Mouse (Mus musculus) heart, postnatal 0 days (tissue): ENCODE data around the gene Cnnm3. TPM values are rescaled to one million over a fixed set of nuclear protein-coding genes. Genes with fewer than 3 reads are reported as not detected.

Experiments used
- ATAC-seq: fragments of 200-750 bp; cut with Nextera tagmentation; 2 replicates; pipeline ENCODE4 v1.8.0; 2017; ENCODE audit warnings: low read depth, moderate number of reproducible peaks, moderate library complexity; ENCODE audit not compliant: insufficient read depth
- DNase-seq: peaks from one replicate; pipeline ENCODE4 v3.0.0-alpha.2; 2016; ENCODE audit warnings: low spot score
- H3K27ac ChIP-seq: fragments of 300-500 bp; sonication (generic); 2 replicates; pipeline ENCODE4 v1.5.1; 2014; ENCODE audit warnings: low read depth, mild to moderate bottlenecking
- H3K27me3 ChIP-seq: fragments of 300-500 bp; sonication (generic); 2 replicates; pipeline ENCODE4 v1.6.1; 2014; ENCODE audit warnings: low read length, mixed read lengths; ENCODE audit not compliant: control insufficient read depth, insufficient read depth
- H3K36me3 ChIP-seq: fragments of 300-500 bp; sonication (generic); replicated peaks from 2 replicates; pipeline ENCODE4 v1.6.1; 2014; ENCODE audit warnings: low read length, mixed read lengths; ENCODE audit not compliant: control insufficient read depth, insufficient read depth
- H3K4me1 ChIP-seq: fragments of 300-500 bp; sonication (generic); 2 replicates; pipeline ENCODE4 v1.6.1; 2014; ENCODE audit warnings: antibody characterized with exemption; ENCODE audit not compliant: control insufficient read depth, insufficient read depth
- H3K4me2 ChIP-seq: fragments of 300-500 bp; sonication (generic); 2 replicates; pipeline ENCODE4 v1.6.1; 2014; ENCODE audit warnings: low read depth, mild to moderate bottlenecking, low read length, moderate library complexity
- H3K4me3 ChIP-seq: fragments of 300-500 bp; sonication (generic); 2 replicates; pipeline ENCODE4 v1.5.1; 2014; ENCODE audit warnings: low read depth, low read length
- H3K9ac ChIP-seq: fragments of 300-500 bp; sonication (generic); replicated peaks from 2 replicates; pipeline ENCODE4 v1.6.1; 2014; ENCODE audit warnings: low read depth, low read length, mixed read lengths
- H3K9me3 ChIP-seq: fragments of 300-500 bp; sonication (generic); replicated peaks from 2 replicates; pipeline ENCODE4 v1.6.1; 2016; ENCODE audit warnings: low read length; ENCODE audit not compliant: control insufficient read depth
- CTCF ChIP-seq: IDR thresholded peaks from 2 replicates; pipeline ENCODE4 v1.5.1; 2016; ENCODE audit warnings: antibody characterized with exemption, control low read depth, low read depth
- EP300 ChIP-seq: IDR thresholded peaks from 2 replicates; pipeline ENCODE4 v1.6.1; 2016; ENCODE audit warnings: antibody characterized with exemption, low read depth
- WGBS: fragments of 180-500 bp; shearing (Covaris S2); extraction: QIAGEN DNeasy Blood & Tissue Kit; methylation state at CpG from one replicate; pipeline ENCODE4 v1.1.7; 2014; 5-methylcytosine and 5-hydroxymethylcytosine counted together
- polyA plus RNA-seq: library from polyadenylated mRNA; unstranded; fragments of >200 nt; fragmentation: Nextera tagmentation; extraction: Ambion mirVana; gene quantifications from 2 replicates; pipeline ENCODE4 v1.2.1, GENCODE M21; 2015
- total RNA-seq: library from RNA; depleted of rRNA; stranded (reverse); fragments of >200 nt; gene quantifications from 2 replicates; pipeline ENCODE4 v1.2.3, GENCODE M21; 2014; ENCODE audit warnings: low replicate concordance

Cnnm3 gene
- total and polyA plus RNA-seq, 2 experiments from 2014 or later: 2.0 to 21.4 TPM

DNA sequence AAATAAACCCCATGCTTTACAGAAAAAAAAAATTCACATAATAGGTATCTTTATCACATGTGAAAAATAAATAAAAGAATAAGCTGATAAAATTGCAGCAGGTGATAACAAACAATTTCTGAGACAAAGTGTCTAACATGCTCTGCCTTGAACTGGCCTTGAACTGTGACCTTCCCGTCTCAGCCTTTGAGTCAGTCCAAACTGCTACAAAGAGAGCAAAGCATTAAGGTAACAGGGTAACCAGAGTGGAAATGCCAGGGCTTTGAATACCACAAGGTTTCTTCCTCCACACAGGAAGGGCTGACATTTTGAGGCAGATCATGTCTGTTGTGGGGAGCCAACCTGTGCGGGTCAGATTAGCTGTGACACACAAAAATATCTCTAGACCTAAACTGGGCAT is 33.7 kb downstream of the Cnnm3 start:
- no peak overlapping the region for H3K4me3 ChIP-seq
- H3K36me3 ChIP-seq: peaks cover 43% of the 10 kb centered on the region
- WGBS: 65% methylated on average over 2 of the region's 2 CpGs
- H3K9ac ChIP-seq: no peak overlapping the region
- DNase-seq (no peak), ATAC-seq (no peak)
- no peaks in the 10 kb centered on the region for H3K9me3 ChIP-seq
- H3K27me3 ChIP-seq: no peaks in the 10 kb centered on the region
- peaks cover 7% of the 10 kb centered on the region; the same call in 1 of the 2 replicates for H3K4me1 ChIP-seq
- H3K27ac ChIP-seq: no peak overlapping the region
- H3K4me2 ChIP-seq: no peak overlapping the region
- no peak for TF ChIP-seq CTCF

DNA sequence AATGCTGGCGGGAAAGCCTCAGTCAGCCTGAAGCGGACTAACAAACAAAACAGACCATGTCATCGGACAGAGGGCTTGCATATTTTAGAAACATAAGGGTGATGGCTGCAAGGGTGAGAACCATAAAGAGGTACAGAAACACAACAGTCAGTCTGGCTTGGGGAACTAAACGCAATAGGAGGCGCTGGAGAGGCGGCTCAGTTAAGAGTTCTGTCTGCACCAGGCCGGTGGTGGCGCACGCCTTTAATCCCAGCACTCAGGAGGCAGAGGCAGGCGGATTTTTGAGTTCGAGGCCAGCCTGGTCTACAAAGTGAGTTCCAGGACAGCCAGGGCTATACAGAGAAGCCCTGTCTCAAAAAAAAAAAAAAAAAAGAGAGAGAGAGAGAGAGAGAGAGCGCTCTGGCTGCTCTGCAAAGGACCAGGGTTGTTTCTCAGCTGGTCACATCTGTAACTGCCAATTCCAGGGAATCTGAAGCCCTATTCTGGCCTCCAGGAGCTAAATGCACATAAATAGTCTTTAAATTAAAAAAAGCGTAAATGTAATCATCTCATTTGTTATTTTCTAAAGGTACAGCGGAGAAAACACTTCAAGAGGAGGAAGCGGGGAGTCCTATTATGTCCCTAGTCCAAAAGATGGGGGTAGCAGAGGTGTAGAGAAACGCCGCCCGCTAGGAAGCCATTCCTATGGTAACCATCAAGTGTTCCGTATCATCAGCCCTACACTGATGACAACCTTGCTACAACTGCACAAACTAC is 34.4 kb downstream of the Cnnm3 start:
- TF ChIP-seq EP300 (no peak), CTCF (0 out of 2 replicates have a peak, but pooled peaks have one; percentile 1)
- Histone ChIP-seq H3K9ac (peak overlapping the region; percentile 71), H3K36me3 (peaks cover 44% of the 10 kb centered on the region), H3K9me3 (no peaks in the 10 kb centered on the region), H3K27ac (peak overlapping the region; percentile 76; the same call in 1 of the 2 replicates), H3K4me1 (peaks cover 7% of the 10 kb centered on the region; the same call in 1 of the 2 replicates), H3K27me3 (no peaks in the 10 kb centered on the region), H3K4me2 (peak overlapping the region; percentile 83), H3K4me3 (peak overlapping the region; percentile 72)
- DNase-seq: no peak
- ATAC-seq: no peak
- 59% methylated on average over 19 of the region's 19 CpGs for WGBS

DNA sequence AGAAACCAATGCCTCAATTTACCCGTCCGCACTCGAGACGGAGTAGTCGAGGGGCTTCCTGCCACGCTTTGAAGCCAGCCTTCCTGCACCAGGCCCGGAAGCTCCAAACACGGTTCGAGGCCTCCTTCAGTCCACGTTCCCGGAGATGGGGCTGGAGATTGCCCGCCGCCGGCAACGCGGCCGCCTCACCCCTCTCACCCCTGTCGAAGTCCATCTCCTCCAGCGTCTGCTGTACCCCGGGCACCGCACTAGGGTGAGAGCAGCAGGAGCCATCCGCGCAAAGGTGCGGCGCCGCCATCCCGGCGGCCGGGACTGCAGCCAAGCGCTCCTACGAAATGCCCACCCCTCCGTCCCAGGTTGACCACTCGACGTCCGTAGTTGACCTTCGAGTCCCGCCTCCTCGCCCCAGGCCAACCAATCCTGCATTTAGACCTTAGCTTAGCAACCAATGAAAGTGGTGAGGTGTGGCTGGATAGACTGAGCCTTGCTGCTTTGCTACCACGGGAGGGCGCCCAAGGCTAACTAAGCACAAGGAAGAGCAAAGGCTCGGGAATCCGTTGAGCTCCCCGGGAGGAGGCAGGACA is 35.3 kb downstream of the Cnnm3 start, which contains the start of gene Ankrd39:
Ankrd39 (minus strand) TSS at position 558 of the 584 bp plus-strand sequence.
- Histone ChIP-seq H3K9me3 (no peaks in the 10 kb centered on the region), H3K36me3 (peaks cover 45% of the 10 kb centered on the region), H3K4me2 (peak within 1 kb of the TSS; percentile 83), H3K27ac (peak within 1 kb of the TSS; percentile 76), H3K4me3 (peak within 1 kb of the TSS; percentile 72), H3K27me3 (no peaks in the 10 kb centered on the region), H3K9ac (peak within 1 kb of the TSS; percentile 71), H3K4me1 (peaks cover 7% of the 10 kb centered on the region; the same call in 1 of the 2 replicates)
- ATAC-seq: peak; percentile 98
- TF ChIP-seq EP300: peak; percentile 79; the same call in 1 of the 2 replicates
- peak; percentile 100 for TF ChIP-seq CTCF
- under 1% methylated on average over 43 of the region's 43 CpGs for WGBS
- DNase-seq: peak; percentile 99

DNA sequence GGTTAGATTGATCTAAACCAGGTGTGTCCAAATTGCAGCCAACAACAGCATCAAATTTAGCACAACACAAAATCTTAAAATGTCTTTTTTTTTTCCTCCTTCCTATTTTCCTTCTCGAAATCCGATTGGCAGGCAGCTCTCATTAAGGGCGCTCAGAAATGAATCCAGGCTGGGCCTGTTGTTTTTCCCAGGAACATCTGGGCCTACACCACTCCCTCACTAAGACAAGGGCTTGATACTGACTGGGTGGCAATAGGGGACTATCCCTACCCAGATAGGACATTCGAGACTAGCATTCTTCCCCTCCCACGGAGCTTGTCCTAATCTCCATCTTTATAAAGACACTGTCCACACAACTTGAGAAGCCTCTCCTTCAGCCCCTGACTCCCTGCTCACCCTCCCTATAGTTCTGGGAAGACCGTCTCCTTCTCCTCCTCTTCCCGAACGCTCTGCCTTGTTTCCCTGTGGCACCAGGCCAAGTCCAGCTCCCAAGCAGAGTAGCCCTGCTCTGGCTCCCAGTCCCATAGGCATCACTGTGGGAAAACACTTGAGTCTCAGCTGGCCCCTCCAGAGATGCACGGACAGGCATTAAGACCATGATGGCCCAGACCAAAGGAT is 36.4 kb downstream of the Cnnm3 start:
- ATAC-seq: no peak
- Histone ChIP-seq H3K36me3 (peaks cover 48% of the 10 kb centered on the region), H3K27me3 (no peaks in the 10 kb centered on the region), H3K9me3 (no peaks in the 10 kb centered on the region), H3K4me1 (peaks cover 7% of the 10 kb centered on the region; the same call in 1 of the 2 replicates), H3K4me2 (no peak overlapping the region), H3K27ac (0 out of 2 replicates have a peak overlapping the region, but pooled peaks have one; percentile 1), H3K9ac (no peak overlapping the region), H3K4me3 (no peak overlapping the region)
- no peak; the same call in 1 of the 2 replicates for TF ChIP-seq EP300
- TF ChIP-seq CTCF: no peak
- no peak for DNase-seq
- WGBS: 31% methylated on average over 9 of the region's 9 CpGs

DNA sequence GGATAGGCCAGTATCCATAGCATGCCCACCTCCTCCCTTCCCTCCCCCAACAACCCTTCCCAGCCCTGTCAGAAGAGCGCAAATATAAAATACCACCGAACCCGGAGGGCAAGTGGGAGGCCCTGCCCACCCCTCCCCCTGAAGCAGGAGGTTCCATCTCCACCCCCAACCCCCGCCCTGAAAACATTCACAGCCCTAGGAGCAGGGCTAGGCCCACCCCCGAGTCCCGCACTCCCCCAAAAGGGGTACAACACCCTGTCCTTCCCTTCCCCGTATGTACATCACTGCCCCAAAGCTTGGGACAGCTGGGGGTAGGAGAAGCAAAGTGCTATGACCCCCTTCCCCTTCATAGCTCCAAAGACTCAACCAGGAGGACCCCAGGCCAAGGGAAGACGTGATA is 37.1 kb downstream of the Cnnm3 start:
- no peak for DNase-seq
- Histone ChIP-seq H3K36me3 (peaks cover 55% of the 10 kb centered on the region), H3K9me3 (no peaks in the 10 kb centered on the region), H3K4me1 (peaks cover 7% of the 10 kb centered on the region; the same call in 1 of the 2 replicates), H3K4me2 (no peak overlapping the region), H3K4me3 (no peak overlapping the region), H3K27ac (no peak overlapping the region), H3K9ac (no peak overlapping the region), H3K27me3 (no peaks in the 10 kb centered on the region)
- 63% methylated on average over 8 of the region's 8 CpGs for WGBS
- ATAC-seq: no peak
- no peak for TF ChIP-seq EP300
- TF ChIP-seq CTCF: no peak
